Mouse (Mus musculus) cerebellum, adult (tissue): ENCODE measurements at regions not wholly inside any gene's neighbourhood (a gene's known extent, or its start where the extent isn't known, plus 50 kb on each side); places are given as distances from the start of the nearest gene placed in this dataset.

Experiments used
- ATAC-seq: cut with Nextera tagmentation; 2 replicates; pipeline ENCODE4 v1.9.2; 2017; ENCODE audit warnings: mild to moderate bottlenecking, moderate library complexity, mixed read lengths; ENCODE audit not compliant: insufficient number of reproducible peaks, low FRiP score, low TSS enrichment

GRCm38 (mm10) chr3:151332688-151333452 is 104.8 kb upstream of the Adgrl4 start:
- peak; percentile 88 for ATAC-seq

DNA sequence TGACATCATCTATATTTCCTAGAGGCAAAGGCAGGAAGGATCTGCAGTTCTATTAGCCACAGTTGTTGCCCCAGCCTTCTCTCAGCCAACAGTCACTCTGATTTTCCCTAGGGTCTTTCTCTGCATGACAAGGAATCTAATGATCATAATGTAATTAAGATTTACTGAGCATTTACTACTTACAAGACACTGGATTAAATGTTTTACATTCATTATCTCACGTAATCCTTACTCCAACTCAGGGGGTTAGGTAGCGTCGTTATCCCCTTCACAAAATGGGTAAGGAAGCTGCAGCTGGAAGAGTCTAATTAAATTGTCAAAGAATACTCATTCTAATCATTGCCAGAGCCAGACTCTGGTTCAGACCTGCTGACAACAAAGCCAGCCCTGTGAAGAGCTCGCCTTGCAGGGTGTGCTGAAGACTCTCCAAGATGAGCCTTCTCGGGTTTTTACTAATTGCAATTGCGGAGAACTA is 103.8 kb upstream of the Adgrl4 start:
- peak; percentile 31; the same call in 1 of the 2 replicates for ATAC-seq

DNA sequence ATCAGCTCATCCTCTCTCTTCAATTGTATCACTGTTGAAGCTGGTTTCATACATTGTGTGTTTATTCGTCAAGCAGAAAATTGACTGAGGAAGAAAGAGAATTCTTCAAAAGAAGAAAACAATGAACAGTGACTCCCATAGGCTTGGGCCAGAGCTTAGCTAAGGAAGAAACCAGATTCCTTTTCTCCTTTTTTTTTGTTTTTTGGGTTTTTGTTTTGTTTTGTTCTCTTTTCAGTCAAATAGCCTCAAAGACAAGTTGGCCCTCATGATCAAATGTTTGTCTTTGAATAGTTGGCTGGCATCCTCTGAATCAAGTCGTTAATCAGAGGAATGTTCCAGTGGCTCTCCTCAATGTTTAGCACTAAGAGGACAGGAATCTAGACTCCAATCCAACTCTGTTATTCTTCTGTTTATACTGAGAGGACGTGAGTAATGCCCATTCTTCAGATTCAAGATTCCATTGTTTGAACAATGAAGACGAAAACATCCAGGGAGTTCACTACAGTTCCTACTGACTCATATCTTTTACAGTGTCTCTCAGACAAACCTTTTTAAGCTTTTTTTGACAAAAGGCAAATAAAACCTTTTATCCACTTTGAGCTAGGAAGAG is 86.1 kb upstream of the Adgrl4 start:
- ATAC-seq: no peak

GRCm38 (mm10) chr3:151366302-151366701 is 71.4 kb upstream of the Adgrl4 start:
- peak; percentile 95 for ATAC-seq

DNA sequence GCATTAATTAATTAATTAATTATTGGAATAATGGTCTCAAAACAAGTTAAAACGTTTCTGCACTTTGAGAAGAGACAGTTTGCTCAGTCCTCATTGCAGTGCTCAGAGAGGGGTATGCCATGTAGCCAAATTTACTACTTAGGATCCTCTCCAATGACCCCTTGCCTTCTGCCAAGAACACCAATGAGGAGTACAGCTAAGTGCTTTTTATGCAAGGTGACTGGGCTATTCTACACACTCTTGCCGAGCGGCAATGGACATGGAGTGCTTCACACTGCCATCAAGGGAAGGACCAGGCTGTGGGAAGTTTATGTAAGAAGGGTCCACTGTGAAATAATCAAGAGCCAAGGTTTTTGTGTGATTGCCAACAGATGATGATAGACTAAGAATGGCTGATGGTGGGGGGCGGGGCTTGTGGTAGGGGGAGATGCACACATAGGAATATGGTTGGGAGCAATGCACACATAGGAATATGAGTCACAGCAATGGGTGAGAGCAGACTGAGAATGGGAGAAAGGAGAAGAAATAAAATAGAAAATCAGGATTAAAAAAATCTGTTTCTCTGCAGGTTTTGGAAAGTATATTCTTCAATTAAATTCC is 70.9 kb upstream of the Adgrl4 start:
- peak; percentile 43 for ATAC-seq

- ATAC-seq: no peak
Observed at GRCm38 (mm10) chr3:151383326-151384019, 54.2 kb upstream of the Adgrl4 start.

- ATAC-seq: no peak
Observed at GRCm38 (mm10) chr3:151384850-151385249, 52.8 kb upstream of the Adgrl4 start.

DNA sequence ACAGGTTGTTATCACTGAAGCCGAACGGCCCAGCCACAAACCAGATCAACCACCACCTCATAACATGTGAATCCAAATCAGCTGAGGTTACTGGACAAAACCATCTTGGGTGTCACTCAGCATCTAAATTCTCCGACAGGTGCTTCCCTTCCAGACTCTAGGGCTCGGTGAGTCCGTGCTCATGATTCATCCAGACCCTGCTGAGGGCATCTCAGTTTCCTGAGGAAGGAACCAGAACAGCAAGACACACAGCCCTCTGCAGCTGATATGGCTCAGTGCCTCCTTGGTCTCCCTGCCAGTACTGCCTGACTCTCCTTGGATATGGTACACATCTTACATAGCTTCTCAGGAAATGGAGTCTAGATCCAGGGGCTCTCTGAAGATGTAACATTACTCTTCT is 51.6 kb upstream of the Adgrl4 start:
- ATAC-seq: no peak
